Mouse (Mus musculus): ENCODE results near the gene Miga2.
"Not testable (repeated sequence)": the region's sequence is repeated elsewhere in the genome, so short reads cannot be mapped to it uniquely, and the experiment has no call there.

Gene Miga2

GRCm38 (mm10) chr2:30397986-30398512 lies 34.0 kb downstream of the Miga2 start:
- in situ Hi-C loops (cut with MseI, MboI): no loop called here

- in situ Hi-C loops (cut with MseI, MboI): no loop called here
Measured at GRCm38 (mm10) chr2:30399191-30400171, 35.4 kb downstream of the Miga2 start.

DNA sequence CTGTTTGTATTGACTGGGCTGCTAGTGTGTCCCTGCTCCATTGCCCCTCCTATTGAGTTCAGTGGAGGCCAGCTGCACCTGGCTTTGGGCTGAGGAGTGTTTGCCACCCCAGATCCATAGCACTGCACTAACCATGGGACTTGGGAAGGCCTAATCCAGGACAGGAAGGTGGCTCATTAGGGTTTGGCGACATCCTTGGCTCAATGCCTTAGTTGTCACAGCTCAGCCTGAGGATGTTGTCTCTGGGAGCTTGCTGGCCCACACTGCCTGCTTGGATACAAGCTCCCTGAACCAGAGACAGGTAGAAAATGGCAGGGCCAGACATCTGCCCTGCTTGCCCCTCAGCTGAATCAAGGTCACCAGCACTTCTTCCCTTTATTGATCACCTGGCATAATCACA lies 37.5 kb downstream of the Miga2 start:
- in situ Hi-C loops (cut with MseI, MboI): no loop called here

DNA sequence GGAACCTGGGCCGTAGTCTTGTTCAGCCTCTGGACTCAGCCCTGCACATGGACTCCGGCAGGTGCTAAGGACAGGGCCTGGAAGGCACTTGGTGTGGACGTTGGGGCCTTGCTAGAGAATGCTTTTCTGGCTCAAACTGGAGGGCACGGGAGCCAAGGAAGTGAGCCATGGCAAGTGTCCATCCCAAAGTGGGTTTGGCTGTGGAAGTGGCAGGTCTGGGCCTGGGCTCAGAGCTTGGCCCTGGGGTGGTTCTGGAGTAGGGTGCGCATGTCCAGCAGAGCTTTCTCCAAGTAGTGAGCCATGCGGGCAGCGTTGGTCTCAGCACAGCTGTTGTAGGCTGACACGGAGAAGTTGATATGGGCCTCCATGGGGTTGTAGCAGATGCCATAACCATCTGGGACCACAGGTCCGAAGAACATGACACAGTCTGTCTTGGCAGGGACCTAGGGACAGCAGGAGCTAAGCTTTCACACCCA lies 38.4 kb downstream of the Miga2 start:
- in situ Hi-C loops (cut with MseI, MboI): no loop called here

- in situ Hi-C loops (cut with MseI, MboI): no loop called here
Measured at GRCm38 (mm10) chr2:30402843-30403242, 38.8 kb downstream of the Miga2 start.

DNA sequence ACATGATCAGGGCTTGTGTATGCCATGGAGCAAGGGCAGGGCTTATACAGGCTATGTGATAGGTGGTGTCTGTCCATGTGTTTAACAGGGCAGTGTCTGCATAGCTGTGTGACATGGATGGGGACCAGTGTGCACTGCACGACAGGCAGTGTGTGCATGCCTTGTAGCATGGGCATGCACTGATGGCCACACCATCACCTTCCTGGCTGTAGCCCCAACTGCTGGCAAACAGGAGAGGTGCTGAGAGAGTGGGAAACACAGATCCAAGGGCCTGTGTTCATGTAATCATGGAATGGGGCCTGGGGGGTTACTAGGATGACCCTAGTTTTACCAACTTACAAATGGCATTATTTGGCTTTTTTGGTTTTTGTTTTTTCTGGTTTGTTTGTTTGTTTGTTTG lies 39.8 kb downstream of the Miga2 start:
- in situ Hi-C loops (cut with MseI, MboI): no loop called here

DNA sequence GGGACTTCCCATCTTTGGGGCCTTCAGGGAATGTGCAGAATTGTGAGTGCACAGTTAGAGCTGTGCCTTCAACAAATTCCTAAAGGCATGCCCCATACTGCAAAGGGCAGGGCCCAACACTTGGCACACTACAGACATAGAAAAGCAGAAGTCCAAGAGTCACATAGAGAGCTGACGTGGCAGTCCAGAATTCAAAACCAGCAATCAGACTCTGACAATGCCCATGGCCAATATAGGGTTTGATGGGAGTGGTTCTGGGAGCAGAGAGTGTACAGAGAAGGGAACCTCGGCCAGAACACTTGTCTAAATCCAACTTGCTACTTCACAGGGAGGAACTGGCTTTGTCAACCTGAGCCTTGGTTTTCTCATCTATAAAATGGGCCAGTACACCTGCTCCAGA lies 43.2 kb downstream of the Miga2 start:
- in situ Hi-C loops (cut with MseI, MboI): no loop called here

DNA sequence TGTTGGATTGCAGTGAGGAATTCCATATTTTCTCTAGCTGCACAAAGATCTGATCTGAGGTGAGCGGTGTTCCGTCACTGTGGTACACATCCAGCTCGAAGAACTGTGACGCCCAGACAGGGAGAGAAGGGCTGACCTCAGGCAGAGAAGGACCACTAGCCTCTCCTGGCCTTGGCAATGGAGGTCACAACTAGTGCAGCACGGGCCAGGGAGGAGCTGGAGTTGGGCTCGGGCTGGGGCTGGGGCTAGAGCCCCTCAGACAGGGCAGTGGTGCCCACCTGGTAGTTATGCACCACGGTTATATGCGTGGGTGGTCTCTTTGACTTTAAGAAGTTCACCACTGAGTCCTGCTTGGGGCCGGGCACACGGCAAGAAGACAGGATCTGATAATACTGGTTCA lies 43.7 kb downstream of the Miga2 start:
- in situ Hi-C loops (cut with MseI, MboI): no loop called here

- in situ Hi-C loops (cut with MseI, MboI): no loop called here
Measured at GRCm38 (mm10) chr2:30408452-30409100, 44.5 kb downstream of the Miga2 start.

GRCm38 (mm10) chr2:30409454-30410176 lies 45.6 kb downstream of the Miga2 start:
- in situ Hi-C loops (cut with MseI, MboI): no loop called here

- in situ Hi-C loops (cut with MseI, MboI): no loop called here
Measured at GRCm38 (mm10) chr2:30413038-30413973, 49.3 kb downstream of the Miga2 start.

- in situ Hi-C loops (cut with MseI, MboI): no loop called here
Measured at GRCm38 (mm10) chr2:30414101-30414500, 50.1 kb downstream of the Miga2 start.

GRCm38 (mm10) chr2:30414681-30415080 lies 50.6 kb downstream of the Miga2 start:
- in situ Hi-C loops (cut with MseI, MboI): no loop called here

GRCm38 (mm10) chr2:30415157-30415935 lies 51.3 kb downstream of the Miga2 start, which contains the start of gene Crat:
Gene Crat (minus strand): TSS chr2:30415813.
- in situ Hi-C loops (cut with MseI, MboI): no loop called here

DNA sequence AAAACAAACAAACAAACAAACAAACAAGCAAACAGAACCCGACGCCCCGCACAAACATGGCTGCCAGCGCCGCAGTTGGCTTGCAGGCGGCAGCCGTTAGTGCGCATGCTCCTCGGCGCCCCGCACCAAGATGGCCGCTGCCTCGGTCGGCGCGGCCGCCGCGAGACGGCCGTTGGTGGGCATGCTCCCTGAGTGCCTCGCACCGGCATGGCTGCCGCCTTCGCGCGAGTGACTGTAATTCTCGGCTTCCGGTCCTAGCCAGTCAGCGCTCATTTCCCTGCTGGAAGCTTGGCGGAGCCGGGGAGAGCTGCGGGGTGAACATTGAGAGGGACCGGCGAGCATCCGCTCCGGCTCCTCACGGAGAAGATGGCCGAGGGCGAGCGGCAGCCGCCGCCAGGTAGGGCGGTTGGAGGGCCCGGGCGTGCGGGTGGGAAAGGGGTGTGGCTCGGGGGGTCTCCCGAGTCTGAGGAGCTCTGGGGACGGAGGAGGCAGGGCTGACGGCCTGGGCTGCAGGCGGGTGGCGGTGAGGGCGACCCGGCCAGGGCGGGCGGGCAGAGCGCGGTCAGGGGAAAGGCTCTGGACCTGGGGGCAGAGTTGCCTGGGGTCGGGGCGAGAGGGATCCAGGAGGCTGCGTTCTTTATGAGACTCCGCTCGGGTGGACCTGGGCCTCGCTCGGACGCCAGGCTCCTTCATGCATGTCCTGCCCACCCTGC lies 52.1 kb downstream of the Miga2 start, which contains the start of gene Ptpa:
Gene Ptpa (plus strand): TSS at position 104 of the 713 bp plus-strand sequence.
- in situ Hi-C loops (cut with MseI, MboI): no loop called here

DNA sequence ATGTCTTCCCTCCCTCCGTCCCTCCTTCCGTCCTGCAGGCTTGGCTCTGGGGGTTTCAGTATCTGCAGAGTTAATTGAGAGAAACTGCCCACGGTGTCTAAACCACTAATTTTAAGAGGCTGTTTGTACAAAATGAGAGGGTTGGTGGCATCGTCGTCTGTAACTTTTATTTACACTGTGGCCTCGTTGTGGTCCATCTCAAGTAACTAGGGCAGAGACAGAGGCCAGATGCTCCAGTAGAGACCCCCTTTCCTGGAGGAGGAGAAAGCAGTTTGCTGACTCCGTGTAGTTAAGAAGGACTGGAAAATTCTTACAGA lies 52.6 kb downstream of the Miga2 start:
- in situ Hi-C loops (cut with MseI, MboI): no loop called here

- in situ Hi-C loops (cut with MseI, MboI): not testable (repeated sequence)
Measured at GRCm38 (mm10) chr2:30417154-30417553, 53.1 kb downstream of the Miga2 start.

GRCm38 (mm10) chr2:30417595-30418165 lies 53.6 kb downstream of the Miga2 start:
- in situ Hi-C loops (cut with MseI, MboI): no loop called here

GRCm38 (mm10) chr2:30418259-30418658 lies 54.2 kb downstream of the Miga2 start:
- in situ Hi-C loops (cut with MseI, MboI): no loop called here

All from mouse trophoblast stem cell (cell line).